Mouse (Mus musculus) liver, adult 2 months (tissue): ENCODE results near the gene Sv2a. TPM values are rescaled to one million over a fixed set of nuclear protein-coding genes. Genes with fewer than 3 reads are reported as not detected.

Experiments used
- DNase-seq: peaks from one replicate; pipeline ENCODE4 v3.0.0-alpha.2; 2011; ENCODE audit warnings: low read depth, low spot score; ENCODE audit errors: extremely low read depth
- H3K27ac ChIP-seq: fragments of 200-500 bp; replicated peaks from 2 replicates; pipeline ENCODE4 v1.5.1; 2012; ENCODE audit warnings: low read depth, mild to moderate bottlenecking, control low read depth, inconsistent platforms, low read length; ENCODE audit not compliant: insufficient read depth
- H3K27me3 ChIP-seq: fragments of 200-500 bp; 2 replicates; pipeline ENCODE4 v1.6.1; 2012; ENCODE audit warnings: mild to moderate bottlenecking, moderate library complexity, low read length, inconsistent platforms; ENCODE audit not compliant: control insufficient read depth, insufficient read depth
- H3K36me3 ChIP-seq: fragments of 200-500 bp; 2 replicates; pipeline ENCODE4 v1.6.1; 2012; ENCODE audit warnings: low read length, inconsistent platforms; ENCODE audit not compliant: control insufficient read depth, insufficient read depth
- H3K4me1 ChIP-seq: fragments of 200-500 bp; 2 replicates; pipeline ENCODE4 v1.6.1; 2011; ENCODE audit warnings: low read length; ENCODE audit not compliant: control insufficient read depth, insufficient read depth
- H3K4me3 ChIP-seq: fragments of 200-500 bp; 2 replicates; pipeline ENCODE4 v1.5.1; 2011; ENCODE audit warnings: low read depth, mild to moderate bottlenecking, control low read depth, low read length, moderate library complexity; ENCODE audit not compliant: insufficient read depth
- H3K79me2 ChIP-seq: fragments of 200-500 bp; 2 replicates; pipeline ENCODE4 v1.6.1; 2012; ENCODE audit warnings: inconsistent platforms, mild to moderate bottlenecking, low read length, moderate library complexity; ENCODE audit not compliant: control insufficient read depth, insufficient read depth
- H3K9ac ChIP-seq: fragments of 200-500 bp; 2 replicates; pipeline ENCODE4 v1.6.1; 2012; ENCODE audit warnings: low read depth, mild to moderate bottlenecking, control low read depth, inconsistent platforms, low read length
- CTCF ChIP-seq: fragments of 200-500 bp; IDR thresholded peaks from 2 replicates; pipeline ENCODE4 v1.5.1; 2011; ENCODE audit warnings: low read depth, low read length, control low read depth
- POLR2A ChIP-seq: fragments of 200-500 bp; IDR thresholded peaks from 2 replicates; pipeline ENCODE4 v1.6.1; 2011; ENCODE audit warnings: low read length, control low read depth; ENCODE audit not compliant: insufficient read depth; ENCODE audit errors: extremely low read depth
- WGBS: fragments of 180-500 bp; shearing (Covaris S2); methylation state at CpG from one replicate; pipeline ENCODE4 v1.1.7; 2018; 5-methylcytosine and 5-hydroxymethylcytosine counted together
- polyA plus RNA-seq: library from polyadenylated mRNA; depleted of rRNA; stranded (reverse); fragments of >200 nt; gene quantifications from 2 replicates; pipeline ENCODE4 v1.2.3, GENCODE M21; 2012; rRNA removed
- total RNA-seq: library from RNA; depleted of rRNA; stranded (reverse); fragments of >200 nt; gene quantifications from 2 replicates; pipeline ENCODE4 v1.2.3, GENCODE M21; 2014; rRNA removed

Gene Sv2a
- under 0.01 and 0.07 TPM in 2 replicates for total RNA-seq
- 0.04 and 0.66 TPM in 2 replicates for polyA plus RNA-seq

DNA sequence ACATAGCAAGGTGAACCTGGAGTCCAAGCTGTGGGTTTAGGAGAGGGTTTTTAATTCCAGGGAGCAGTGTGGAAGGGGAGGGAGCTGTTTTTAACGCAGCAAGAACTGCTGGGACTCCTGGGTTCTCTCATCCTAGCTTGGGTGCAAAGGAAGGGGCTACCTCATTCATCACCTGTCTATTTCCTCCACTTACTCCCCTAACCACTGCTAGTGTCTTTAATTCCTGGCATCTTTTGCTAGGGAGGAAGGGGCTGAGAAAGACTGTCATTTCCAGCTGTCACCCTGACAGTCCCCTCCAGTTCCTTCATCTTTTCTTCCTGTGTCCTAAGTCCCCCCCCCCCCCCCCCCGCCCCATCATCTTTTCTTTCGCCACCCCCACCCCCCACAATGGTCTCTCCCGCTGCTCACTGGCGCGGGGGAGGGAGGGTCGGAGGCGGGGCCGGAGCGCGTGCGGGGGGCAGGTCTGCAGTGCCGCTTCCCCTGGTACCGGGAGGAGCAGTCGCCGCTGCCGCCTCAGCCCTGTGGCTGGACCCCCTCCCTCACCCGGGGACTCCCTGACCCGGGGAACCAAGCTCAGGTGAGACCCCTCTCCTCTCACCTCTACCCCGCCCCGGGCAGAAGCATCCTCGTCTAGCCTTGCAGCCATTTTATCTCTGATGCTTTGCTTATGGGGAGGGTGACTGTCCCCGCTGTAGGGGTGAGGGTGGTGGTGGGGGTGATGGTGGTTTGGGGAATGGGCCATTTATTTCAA, at the start of gene Sv2a:
Sv2a (plus strand) TSS at position 425 of the 751 bp plus-strand sequence.
- Histone ChIP-seq H3K9ac (no peak within 1 kb of the TSS), H3K36me3 (peaks cover 15% of the 10 kb centered on the region), H3K4me3 (peak within 1 kb of the TSS; percentile 37; the same call in 1 of the 2 replicates), H3K79me2 (no peaks in the 10 kb centered on the region), H3K27me3 (no peaks in the 10 kb centered on the region), H3K4me1 (no peaks in the 10 kb centered on the region), H3K27ac (no peak within 1 kb of the TSS)
- no peak for DNase-seq
- TF ChIP-seq POLR2A, result no peak
- no peak for TF ChIP-seq CTCF
- WGBS, result 3% methylated on average over 19 of the region's 23 CpGs

DNA sequence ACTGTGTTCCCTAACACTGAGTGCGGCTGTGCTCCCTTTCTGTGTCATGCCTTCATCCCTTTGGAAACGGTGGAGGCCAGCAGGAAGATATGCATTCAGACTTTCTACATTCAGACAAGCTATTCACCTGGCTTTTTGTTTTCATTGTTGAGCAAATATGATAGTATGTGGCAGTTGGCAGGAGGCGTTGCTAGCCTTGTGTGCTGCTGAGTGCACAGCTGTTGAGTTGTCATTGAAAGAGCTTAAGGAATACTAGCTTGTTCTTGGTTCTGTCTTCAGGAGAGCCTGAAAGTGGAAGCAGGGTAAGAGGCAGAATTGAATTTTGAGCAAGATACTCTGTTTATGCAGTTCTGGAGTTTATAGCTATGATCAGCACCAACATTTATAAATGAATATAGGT, 48.5 kb upstream of the Sv2a start:
- TF ChIP-seq POLR2A (no peak), CTCF (no peak)
- H3K4me3 ChIP-seq, result no peak overlapping the region
- H3K27me3 ChIP-seq, result no peaks in the 10 kb centered on the region
- peaks cover 14% of the 10 kb centered on the region for H3K4me1 ChIP-seq
- peaks cover 1% of the 10 kb centered on the region; the same call in 1 of the 2 replicates for H3K36me3 ChIP-seq
- H3K79me2 ChIP-seq, result no peaks in the 10 kb centered on the region; the same call in 1 of the 2 replicates
- peak; percentile 30 for DNase-seq
- no peak overlapping the region for H3K9ac ChIP-seq
- 51% methylated on average over 3 of the region's 3 CpGs for WGBS
- H3K27ac ChIP-seq, result no peak overlapping the region

GRCm38 (mm10) chr3:96133327-96133905, 47.5 kb upstream of the Sv2a start:
- H3K36me3 ChIP-seq, result peaks cover 6% of the 10 kb centered on the region
- peak; percentile 100 for DNase-seq
- H3K4me3 ChIP-seq, result no peak overlapping the region
- H3K27me3 ChIP-seq, result no peaks in the 10 kb centered on the region
- 22% methylated on average over 11 of the region's 11 CpGs for WGBS
- H3K27ac ChIP-seq, result peak overlapping the region; percentile 19
- TF ChIP-seq POLR2A (no peak), CTCF (no peak)
- H3K79me2 ChIP-seq, result no peaks in the 10 kb centered on the region; the same call in 1 of the 2 replicates
- H3K4me1 ChIP-seq, result peaks cover 14% of the 10 kb centered on the region
- no peak overlapping the region for H3K9ac ChIP-seq

DNA sequence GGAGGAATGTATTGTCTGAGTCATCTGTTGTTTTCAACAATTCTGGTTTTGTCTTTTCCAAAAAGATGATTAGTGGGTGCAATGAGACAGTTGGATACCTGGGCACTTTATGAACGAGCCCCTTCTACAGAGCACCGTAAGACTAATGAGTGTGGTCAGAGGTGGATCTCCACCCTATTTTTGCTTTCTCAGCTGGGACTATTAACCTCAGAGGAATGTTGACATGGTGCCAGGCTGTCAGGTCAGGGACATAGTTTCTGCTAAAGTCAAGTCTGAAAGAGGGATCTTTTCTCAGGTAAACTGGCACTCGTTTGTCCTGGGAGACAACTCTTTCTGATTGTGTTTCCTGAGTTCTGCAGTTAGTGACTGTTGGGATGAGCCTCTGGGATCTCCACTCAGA, 45.9 kb upstream of the Sv2a start:
- Histone ChIP-seq H3K27ac (no peak overlapping the region), H3K79me2 (no peaks in the 10 kb centered on the region), H3K27me3 (no peaks in the 10 kb centered on the region), H3K4me3 (no peak overlapping the region), H3K4me1 (peaks cover 14% of the 10 kb centered on the region), H3K36me3 (peaks cover 12% of the 10 kb centered on the region), H3K9ac (no peak overlapping the region)
- no peak for TF ChIP-seq POLR2A
- TF ChIP-seq CTCF, result no peak
- 18% methylated on average over 3 of the region's 3 CpGs for WGBS
- DNase-seq, result peak; percentile 78

GRCm38 (mm10) chr3:96147950-96148349, 33.0 kb upstream of the Sv2a start:
- peak; percentile 56 for DNase-seq

More at GRCm38 (mm10) chr3:96147950-96148349, 33.0 kb upstream of the Sv2a start:
- Histone ChIP-seq H3K27me3 (no peaks in the 10 kb centered on the region), H3K79me2 (no peaks in the 10 kb centered on the region; the same call in 1 of the 2 replicates), H3K27ac (no peak overlapping the region), H3K36me3 (peaks cover 27% of the 10 kb centered on the region), H3K4me1 (no peaks in the 10 kb centered on the region; the same call in 1 of the 2 replicates), H3K9ac (no peak overlapping the region), H3K4me3 (no peak overlapping the region)
- 11% methylated on average over 5 of the region's 5 CpGs for WGBS
- TF ChIP-seq CTCF, result peak; percentile 46
- TF ChIP-seq POLR2A, result no peak
